Comparison of ENCODE assay signal across 11 mouse cellular contexts in the genomic region with DNA sequence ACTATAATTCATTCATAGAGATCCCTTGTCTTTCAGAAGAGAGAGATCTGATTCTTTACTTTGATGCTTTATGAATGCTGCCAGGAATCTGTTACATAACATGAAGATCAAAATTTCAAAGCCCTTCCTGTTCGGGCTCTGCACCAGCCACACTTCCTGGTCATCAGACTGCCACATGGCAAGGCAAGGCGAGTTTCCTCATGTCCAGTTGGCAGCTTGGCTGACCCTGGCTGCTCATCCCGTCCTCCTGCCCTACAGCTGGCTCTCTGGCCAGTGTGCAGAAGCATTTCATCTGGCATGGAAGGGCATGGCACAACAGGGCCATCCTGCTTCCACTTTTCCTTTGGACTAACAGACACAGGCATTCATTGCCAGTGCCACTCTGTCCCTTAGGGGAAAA.
DNase-seq lines count a peak whose midpoint lies in the region; TF ChIP-seq lines count a peak whose summit lies in the region.
"Had no signal": no experiment of that assay in that cellular context is flagged by ENCODE, and none has a peak within 500 bp of the region (broad histone marks: within the 10 kb centered on the region; RNA-seq: fewer than 3 reads in every experiment).

No protein-coding gene starts in this region.

- H3K4me1 ChIP-seq in lung, adult 2 months (ENCODE audit: control insufficient read depth, insufficient read depth, low read length), result no peaks in the 10 kb centered on the region; the same call in 1 of the 2 replicates
- H3K4me1 ChIP-seq: embryonic facial prominence, embryonic 12.5 days; liver, embryonic 13.5 days; stomach, embryonic 15.5 days had no signal

- WGBS in lung, adult 2 months, result 27% methylated on average over 3 of the region's 3 CpGs

- TF ChIP-seq CTCF in lung, adult 2 months (IDR thresholded peaks at IDR 0.05; ENCODE audit: insufficient read depth, low read length), result no peak

- DNase-seq in adrenal gland, adult (ENCODE audit: inconsistent age in 2 of 2, low spot score in 1 of 2), result peak; percentile 17 to 64
- DNase-seq in adrenal gland, postnatal 4 days (ENCODE audit: low spot score in 2 of 2), result no peak
- peak; percentile 34 to 36 for DNase-seq in lung, adult 18-20 months
- no peak for DNase-seq in lung, adult 2 months
- peak; percentile 27 for DNase-seq in cerebellum, adult 8-10 months
- peak; percentile 5 for DNase-seq in gonadal fat pad, adult 2 months (ENCODE audit: low read depth)
- DNase-seq in embryo, embryonic 10.5 days (ENCODE audit: low spot score), result no peak
- DNase-seq in left cerebral cortex, adult 11 months (ENCODE audit: low spot score), result no peak
- DNase-seq: liver, embryonic 13.5 days had no signal

- no peak overlapping the region for H3K4me3 ChIP-seq in lung, adult 2 months (replicated peaks; ENCODE audit: extremely low read depth, low read depth, low read length)
- H3K4me3 ChIP-seq: embryonic facial prominence, embryonic 12.5 days; liver, embryonic 13.5 days; stomach, embryonic 15.5 days had no signal

- TF ChIP-seq POLR2A in lung, adult 2 months (IDR thresholded peaks at IDR 0.05; ENCODE audit: borderline replicate concordance, extremely low read depth, low read depth, low read length), result no peak

Comparison
In these comparisons a context has a peak if more than half of its experiments do, and no peak if none do; other contexts are left out.
1. DNase-seq: peak in adrenal gland, adult (2 of 2), lung, adult 18-20 months (2 of 2), cerebellum, adult 8-10 months (single experiment) and gonadal fat pad, adult 2 months (single experiment); none in adrenal gland, postnatal 4 days (0 of 2), lung, adult 2 months (single experiment), embryo, embryonic 10.5 days (single experiment) and left cerebral cortex, adult 11 months (single experiment).